In the genomic region with DNA sequence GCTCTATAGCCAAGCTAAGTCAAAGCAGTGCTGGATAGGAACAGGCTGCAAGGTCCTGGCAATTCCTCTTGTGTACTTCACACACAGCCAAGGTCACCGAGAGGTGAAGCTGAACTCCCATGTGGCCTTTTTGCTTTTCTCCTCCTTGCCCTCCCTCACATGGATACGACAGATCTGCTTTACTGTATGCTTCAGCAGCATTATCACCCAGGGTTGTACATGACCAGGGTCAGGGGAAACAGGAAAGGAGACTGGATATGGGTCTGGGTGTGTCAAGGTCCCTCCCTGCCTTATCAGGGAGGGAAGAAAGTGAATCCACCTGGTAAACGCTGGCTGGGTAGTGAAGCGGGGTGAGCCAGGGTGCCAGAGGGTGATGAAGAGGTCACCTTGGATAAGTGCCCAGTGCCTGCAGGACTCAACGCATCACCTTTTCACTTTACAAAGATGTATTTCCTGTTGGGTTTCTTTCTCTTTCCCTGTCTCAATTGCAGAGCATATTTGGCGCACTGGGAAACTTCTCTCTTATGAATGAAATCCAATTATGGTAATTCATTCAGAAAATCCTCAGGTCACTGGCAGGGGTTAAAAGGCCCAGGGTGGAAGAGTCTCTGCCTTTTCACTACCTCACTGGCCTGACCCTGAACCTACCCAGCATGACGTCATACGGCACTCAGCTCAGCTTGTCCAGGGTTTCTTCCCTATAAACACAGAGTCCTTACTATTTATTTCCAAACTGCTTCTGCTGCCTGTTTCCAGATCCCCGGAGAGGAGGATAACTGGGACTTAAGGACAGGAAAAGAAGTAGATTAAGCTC, we compare ENCODE assay signal across 10 mouse cellular contexts.
DNase-seq lines count a peak whose midpoint lies in the region; ATAC-seq and TF ChIP-seq lines count a peak whose summit lies in the region.
"Had no signal": no experiment of that assay in that cellular context is flagged by ENCODE, and none has a peak within 500 bp of the region (broad histone marks: within the 10 kb centered on the region; RNA-seq: fewer than 3 reads in every experiment).

No protein-coding gene starts in this region.

- no peaks in the 10 kb centered on the region for H3K27me3 ChIP-seq in midbrain, embryonic 11.5 days (ENCODE audit: control insufficient read depth, insufficient read depth, low read length)
- no peaks in the 10 kb centered on the region for H3K27me3 ChIP-seq in midbrain, postnatal 0 days (ENCODE audit: insufficient read depth, low read length)
- no peaks in the 10 kb centered on the region for H3K27me3 ChIP-seq in heart, postnatal 0 days (ENCODE audit: control insufficient read depth, insufficient read depth, low read length)
- no peaks in the 10 kb centered on the region for H3K27me3 ChIP-seq in limb, embryonic 14.5 days (ENCODE audit: control insufficient read depth, insufficient read depth, low read length)
- H3K27me3 ChIP-seq in thymus, adult 2 months (ENCODE audit: control insufficient read depth, insufficient read depth, low read length), result no peaks in the 10 kb centered on the region
- H3K27me3 ChIP-seq: CH12.LX; midbrain, embryonic 12.5 days had no signal

- no peak for TF ChIP-seq CTCF in midbrain, postnatal 0 days (IDR thresholded peaks at IDR 0.05)
- no peak for TF ChIP-seq CTCF in heart, postnatal 0 days (IDR thresholded peaks at IDR 0.05; ENCODE audit: low read depth)
- no peak for TF ChIP-seq CTCF in thymus, adult 2 months (IDR thresholded peaks at IDR 0.05; ENCODE audit: borderline replicate concordance, control insufficient read depth, extremely low read depth, insufficient read depth, low read length, poor library complexity)

- no peak for TF ChIP-seq POLR2A in limb, embryonic 14.5 days (IDR thresholded peaks at IDR 0.05; ENCODE audit: borderline replicate concordance, extremely low read depth, insufficient read depth, insufficient read length)
- no peak for TF ChIP-seq POLR2A in thymus, adult 2 months (IDR thresholded peaks at IDR 0.05; ENCODE audit: control insufficient read depth, extremely low read depth, insufficient read depth, low read length, poor library complexity)

- DNase-seq in midbrain, embryonic 11.5 days (ENCODE audit: low spot score, missing footprints), result peak; percentile 88
- no peak for DNase-seq in midbrain, postnatal 0 days (ENCODE audit: low spot score)
- peak; percentile 52 for DNase-seq in heart, postnatal 0 days (ENCODE audit: low spot score)
- DNase-seq in limb, embryonic 14.5 days (ENCODE audit: low spot score), result peak; percentile 13
- DNase-seq in testis, postnatal 10 days (ENCODE audit: low spot score), result peak; percentile 69
- DNase-seq in spleen, postnatal 10 days (ENCODE audit: low spot score in 2 of 2), result no peak
- no peak for DNase-seq in right cerebral cortex, postnatal 36 days (ENCODE audit: low spot score in 2 of 2)
- no peak for DNase-seq in thymus, adult 2 months

- no peak overlapping the region for H3K4me2 ChIP-seq in midbrain, embryonic 11.5 days
- no peak overlapping the region for H3K4me2 ChIP-seq in midbrain, postnatal 0 days (ENCODE audit: low read depth, low read length, poor library complexity, severe bottlenecking)
- H3K4me2 ChIP-seq in heart, postnatal 0 days (ENCODE audit: low read depth, low read length), result no peak overlapping the region; the same call in 1 of the 2 replicates
- no peak overlapping the region for H3K4me2 ChIP-seq in limb, embryonic 14.5 days (replicated peaks; ENCODE audit: low read depth, low read length, severe bottlenecking)
- H3K4me2 ChIP-seq: midbrain, embryonic 12.5 days had no signal

- no peak for TF ChIP-seq EP300 in heart, postnatal 0 days (IDR thresholded peaks at IDR 0.05; ENCODE audit: low read depth)

- no peak overlapping the region for H3K9ac ChIP-seq in midbrain, embryonic 11.5 days (ENCODE audit: low read length)
- H3K9ac ChIP-seq in midbrain, postnatal 0 days (replicated peaks; ENCODE audit: low read length, poor library complexity, severe bottlenecking), result no peak overlapping the region
- no peak overlapping the region for H3K9ac ChIP-seq in heart, postnatal 0 days (replicated peaks; ENCODE audit: low read depth, low read length)
- H3K9ac ChIP-seq in limb, embryonic 14.5 days (ENCODE audit: low read depth, low read length, severe bottlenecking), result no peak overlapping the region
- H3K9ac ChIP-seq: midbrain, embryonic 12.5 days had no signal

- H3K9me3 ChIP-seq in midbrain, embryonic 11.5 days (ENCODE audit: control insufficient read depth, low read length), result no peaks in the 10 kb centered on the region
- H3K9me3 ChIP-seq in midbrain, postnatal 0 days (ENCODE audit: low read length), result no peaks in the 10 kb centered on the region
- H3K9me3 ChIP-seq in heart, postnatal 0 days (replicated peaks; ENCODE audit: control insufficient read depth, low read length), result no peaks in the 10 kb centered on the region
- no peaks in the 10 kb centered on the region for H3K9me3 ChIP-seq in limb, embryonic 14.5 days (ENCODE audit: control insufficient read depth, low read length)
- H3K9me3 ChIP-seq: midbrain, embryonic 12.5 days had no signal

- peaks cover 7% of the 10 kb centered on the region; the same call in 1 of the 2 replicates for H3K4me1 ChIP-seq in midbrain, embryonic 11.5 days (ENCODE audit: control insufficient read depth, insufficient read depth, low read length)
- H3K4me1 ChIP-seq in midbrain, postnatal 0 days (ENCODE audit: insufficient read depth, low read length), result peaks cover 9% of the 10 kb centered on the region
- peaks cover 17% of the 10 kb centered on the region for H3K4me1 ChIP-seq in heart, postnatal 0 days (ENCODE audit: control insufficient read depth, insufficient read depth)
- peaks cover 8% of the 10 kb centered on the region for H3K4me1 ChIP-seq in limb, embryonic 14.5 days (ENCODE audit: control insufficient read depth, insufficient read depth, low read length)
- H3K4me1 ChIP-seq in thymus, adult 2 months (replicated peaks; ENCODE audit: control insufficient read depth, insufficient read depth, low read length), result no peaks in the 10 kb centered on the region

- 48% methylated on average over 9 of the region's 9 CpGs for WGBS in midbrain, embryonic 11.5 days
- 43% methylated on average over 9 of the region's 9 CpGs for WGBS in midbrain, postnatal 0 days
- 15% methylated on average over 9 of the region's 9 CpGs for WGBS in heart, postnatal 0 days
- WGBS in limb, embryonic 14.5 days, result 42% methylated on average over 9 of the region's 9 CpGs
- 85% methylated on average over 9 of the region's 9 CpGs for WGBS in thymus, adult 2 months

- H3K36me3 ChIP-seq in midbrain, embryonic 11.5 days (ENCODE audit: control insufficient read depth, insufficient read depth, low read length), result no peaks in the 10 kb centered on the region
- H3K36me3 ChIP-seq in midbrain, postnatal 0 days (ENCODE audit: insufficient read depth, low read length), result no peaks in the 10 kb centered on the region
- H3K36me3 ChIP-seq in heart, postnatal 0 days (replicated peaks; ENCODE audit: control insufficient read depth, insufficient read depth, low read length), result no peaks in the 10 kb centered on the region
- H3K36me3 ChIP-seq in limb, embryonic 14.5 days (ENCODE audit: control insufficient read depth, insufficient read depth, low read length), result no peaks in the 10 kb centered on the region
- H3K36me3 ChIP-seq in thymus, adult 2 months (ENCODE audit: control insufficient read depth, insufficient read depth, low read length), result no peaks in the 10 kb centered on the region
- H3K36me3 ChIP-seq: midbrain, embryonic 12.5 days had no signal

- H3K4me3 ChIP-seq in midbrain, embryonic 11.5 days (ENCODE audit: low read depth, low read length), result no peak overlapping the region
- no peak overlapping the region for H3K4me3 ChIP-seq in midbrain, postnatal 0 days (ENCODE audit: low read depth, low read length)
- H3K4me3 ChIP-seq in heart, postnatal 0 days (ENCODE audit: low read depth, low read length), result no peak overlapping the region
- H3K4me3 ChIP-seq in limb, embryonic 14.5 days (replicated peaks; ENCODE audit: low read length), result no peak overlapping the region
- H3K4me3 ChIP-seq in thymus, adult 2 months (ENCODE audit: control insufficient read depth, insufficient read depth, low read length), result no peak overlapping the region
- H3K4me3 ChIP-seq: midbrain, embryonic 12.5 days had no signal

- no peak for ATAC-seq in midbrain, embryonic 11.5 days (ENCODE audit: low FRiP score)
- ATAC-seq in midbrain, postnatal 0 days (ENCODE audit: low FRiP score), result no peak
- ATAC-seq in heart, postnatal 0 days (ENCODE audit: insufficient read depth, low read depth), result peak; percentile 72; the same call in 1 of the 2 replicates
- no peak for ATAC-seq in limb, embryonic 14.5 days (ENCODE audit: low FRiP score, low read depth)

- H3K27ac ChIP-seq in midbrain, embryonic 11.5 days (ENCODE audit: low read depth, low read length), result no peak overlapping the region
- no peak overlapping the region for H3K27ac ChIP-seq in midbrain, postnatal 0 days (ENCODE audit: low read depth, low read length)
- no peak overlapping the region for H3K27ac ChIP-seq in heart, postnatal 0 days (ENCODE audit: low read depth)
- H3K27ac ChIP-seq in limb, embryonic 14.5 days (replicated peaks; ENCODE audit: low read depth, low read length), result no peak overlapping the region
- H3K27ac ChIP-seq in thymus, adult 2 months (ENCODE audit: control insufficient read depth, insufficient read depth, low read length), result no peak overlapping the region
- H3K27ac ChIP-seq: midbrain, embryonic 12.5 days had no signal

Comparison
In these comparisons a context has a peak if more than half of its experiments do, and no peak if none do; other contexts are left out.
1. DNase-seq: peak in midbrain, embryonic 11.5 days (single experiment), heart, postnatal 0 days (single experiment), limb, embryonic 14.5 days (single experiment) and testis, postnatal 10 days (single experiment); none in midbrain, postnatal 0 days (single experiment), spleen, postnatal 10 days (0 of 2), right cerebral cortex, postnatal 36 days (0 of 2) and thymus, adult 2 months (single experiment).